Mouse (Mus musculus) G1E-ER4 (cell line): ENCODE data around the gene Slc6a8. TPM values are rescaled to one million over a fixed set of nuclear protein-coding genes. Genes with fewer than 3 reads are reported as not detected.

Source experiments
- GATA1 ChIP-seq: IDR thresholded peaks from one replicate; pipeline ENCODE4 v1.8.0; 2012; ENCODE audit warnings: low read length, inconsistent platforms
- polyA plus RNA-seq: library from polyadenylated mRNA; stranded (reverse); fragments of >175 nt; gene quantifications from 2 replicates; pipeline ENCODE4 v1.2.3, GENCODE M21; 2012

The Slc6a8 gene
- 4.1 and 4.5 TPM in 2 replicates for polyA plus RNA-seq

DNA sequence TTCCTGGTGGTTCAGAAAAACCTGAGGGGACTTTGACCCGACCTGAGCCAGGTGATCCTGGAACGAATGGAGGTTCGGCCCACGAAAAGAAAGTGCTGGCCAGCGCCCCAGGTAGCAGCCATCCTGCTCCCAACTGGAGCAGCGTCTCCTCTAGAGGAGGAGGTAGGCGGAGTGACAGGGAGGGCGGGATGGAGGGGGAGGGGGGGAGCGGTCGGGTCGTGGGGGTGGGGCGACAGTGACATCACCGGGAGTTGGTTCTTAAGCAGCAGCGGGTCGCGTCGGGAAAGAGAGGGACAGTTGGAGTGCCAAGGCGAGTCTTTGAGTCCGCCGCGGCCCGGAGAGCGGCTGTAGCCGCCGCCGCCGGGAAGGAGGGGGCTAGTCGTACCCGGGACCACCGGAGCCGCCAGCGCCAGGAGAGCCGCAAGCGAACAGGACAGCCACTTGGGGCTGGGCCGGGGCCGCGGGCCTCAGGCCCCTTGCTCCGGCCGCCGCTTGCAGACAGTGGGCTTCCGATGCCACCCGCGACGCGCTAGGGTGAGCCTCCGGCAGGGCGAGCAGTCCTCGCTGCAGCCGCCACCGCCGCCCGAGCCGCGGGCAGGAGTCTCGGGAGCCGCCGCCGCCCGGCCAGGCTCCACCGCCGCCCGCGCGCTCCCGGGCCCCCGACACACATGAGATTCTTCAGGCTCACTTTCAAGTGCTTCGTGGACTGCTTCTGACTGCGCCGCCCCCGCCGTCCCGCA, at the start of gene Slc6a8:
TSS of gene Slc6a8 (plus strand) at position 272 of the 740 bp plus-strand sequence.
- TF ChIP-seq GATA1 = no peak

DNA sequence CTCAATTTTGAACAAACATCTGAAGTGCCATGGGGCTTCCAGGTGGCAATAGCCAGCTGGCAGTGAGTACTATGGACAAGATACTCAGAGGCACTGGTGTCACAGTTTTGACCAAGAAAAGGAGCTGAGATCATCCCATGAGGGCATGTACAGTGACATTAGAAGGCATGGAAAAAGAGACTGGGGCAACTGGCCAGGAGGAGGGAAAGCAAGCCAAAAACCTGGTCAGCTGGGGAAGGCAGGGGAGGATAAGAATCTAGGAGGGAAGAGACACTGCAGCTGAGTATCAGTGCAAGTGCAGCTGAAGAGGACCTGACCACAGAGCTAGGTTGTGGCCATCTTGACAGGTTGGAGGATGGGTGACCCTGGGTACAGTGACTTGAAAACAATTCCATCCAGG, 46.0 kb upstream of the Slc6a8 start:
- no peak for TF ChIP-seq GATA1

DNA sequence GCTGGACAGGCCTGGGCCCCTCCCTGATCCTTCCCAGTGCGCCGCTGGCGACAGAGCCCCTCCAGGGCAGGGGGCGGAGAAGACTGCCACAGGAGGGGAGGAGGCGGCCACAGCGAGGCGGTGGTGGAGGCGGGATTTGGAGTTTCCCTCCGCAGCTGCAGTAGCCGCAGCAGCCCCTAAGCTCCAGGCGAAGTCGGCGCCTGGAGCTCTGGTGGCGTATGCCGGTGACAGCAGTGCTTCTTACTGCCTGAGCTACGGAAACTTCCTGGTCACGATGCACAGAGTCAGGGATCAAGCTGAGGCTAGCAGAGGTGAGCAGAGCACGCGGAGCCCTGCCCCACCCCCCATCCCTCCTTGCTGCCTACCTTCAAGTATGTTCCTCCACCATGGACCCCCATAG, 37.5 kb upstream of the Slc6a8 start:
- TF ChIP-seq GATA1 = no peak

DNA sequence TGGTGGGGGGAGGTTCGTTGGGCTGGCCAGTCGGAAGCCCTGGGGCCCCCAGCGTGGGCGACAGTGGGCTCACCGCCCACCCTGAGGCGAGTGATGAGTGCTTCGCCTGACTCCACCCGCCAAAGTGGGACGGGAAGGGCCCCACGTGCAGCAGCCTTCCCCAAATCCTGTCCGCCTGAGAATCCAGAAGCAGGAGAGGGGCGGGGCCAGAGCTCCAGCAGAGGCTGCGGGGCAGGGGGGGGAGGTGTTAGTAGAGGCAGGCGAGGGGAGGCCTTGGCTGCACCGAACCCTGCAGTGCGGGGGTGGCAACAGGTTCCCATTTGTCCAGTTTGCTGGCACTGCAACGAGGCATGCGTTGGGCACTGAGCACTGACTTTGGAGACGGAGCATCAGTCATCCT, 35.5 kb upstream of the Slc6a8 start:
- TF ChIP-seq GATA1 = no peak

DNA sequence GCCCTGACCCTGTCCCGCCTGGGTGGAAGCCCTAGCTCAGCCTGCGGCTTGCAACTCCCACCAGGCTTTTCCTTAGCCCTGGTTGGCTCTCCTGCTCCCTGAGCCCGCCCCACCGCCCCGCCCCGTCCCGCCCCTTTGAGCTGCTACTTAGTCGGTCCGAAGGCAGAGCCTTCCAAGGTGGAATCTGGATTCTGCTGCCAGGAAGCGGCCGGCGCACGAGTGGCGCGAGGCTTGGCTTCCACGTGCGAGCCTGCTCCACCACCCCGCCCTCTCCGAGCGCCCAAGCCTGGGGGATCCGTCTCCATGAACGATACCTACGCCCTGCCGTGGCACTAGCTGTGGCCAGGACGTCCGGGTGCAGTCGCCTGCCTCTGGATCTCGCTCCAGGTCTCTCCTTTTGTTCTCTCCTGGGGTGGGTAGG, 33.7 kb upstream of the Slc6a8 start, which contains the start of gene Dusp9:
TSS of gene Dusp9 (plus strand) at position 165 of the 421 bp plus-strand sequence.
- TF ChIP-seq GATA1 = no peak

DNA sequence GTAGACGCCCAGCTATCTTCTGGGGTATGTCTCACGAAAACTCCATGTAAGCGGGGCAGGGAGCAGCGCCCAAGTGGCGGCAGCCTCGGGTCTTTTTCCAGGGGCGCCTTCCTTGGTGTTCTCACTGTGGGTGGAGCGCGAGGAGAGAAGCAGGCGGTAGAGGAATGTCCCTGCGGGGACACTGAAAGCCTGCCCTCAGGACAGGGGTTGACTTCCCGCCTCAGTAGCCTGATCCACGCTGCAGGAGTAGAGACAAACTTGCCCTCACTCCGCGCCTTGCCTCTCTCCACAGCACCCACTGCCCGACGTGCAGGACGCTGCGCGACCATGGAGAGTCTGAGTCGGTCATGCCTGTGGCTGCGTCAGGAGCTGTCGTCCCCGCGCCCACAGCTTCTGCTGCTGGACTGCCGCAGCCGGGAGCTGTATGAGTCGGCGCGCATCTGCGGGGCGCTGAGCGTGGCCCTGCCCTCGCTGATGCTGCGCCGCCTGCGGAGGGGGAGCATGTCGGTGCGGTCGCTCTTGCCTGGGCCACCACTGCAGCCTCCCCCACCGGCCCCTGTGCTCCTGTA, 33.0 kb upstream of the Slc6a8 start:
- no peak for TF ChIP-seq GATA1

DNA sequence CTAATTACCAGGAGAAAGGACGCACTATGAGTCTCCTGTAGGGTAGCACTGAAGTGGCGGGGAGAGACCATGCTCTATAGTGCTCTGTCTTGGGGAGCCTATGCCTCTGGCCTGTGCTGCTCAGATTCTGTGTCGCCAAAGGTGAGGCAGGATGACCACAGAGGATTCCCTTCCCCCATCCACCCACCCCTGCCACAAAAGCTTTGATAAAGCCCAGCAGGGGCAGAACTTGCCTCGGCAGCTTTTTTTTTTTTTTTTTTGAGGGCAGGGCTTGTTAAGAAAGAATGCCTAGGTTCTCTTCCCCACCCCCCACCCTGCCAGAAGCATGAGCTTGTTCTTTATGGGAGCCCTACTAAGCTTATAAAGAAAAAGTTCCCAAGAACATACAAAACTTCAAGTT, 27.8 kb upstream of the Slc6a8 start:
- no peak for TF ChIP-seq GATA1

DNA sequence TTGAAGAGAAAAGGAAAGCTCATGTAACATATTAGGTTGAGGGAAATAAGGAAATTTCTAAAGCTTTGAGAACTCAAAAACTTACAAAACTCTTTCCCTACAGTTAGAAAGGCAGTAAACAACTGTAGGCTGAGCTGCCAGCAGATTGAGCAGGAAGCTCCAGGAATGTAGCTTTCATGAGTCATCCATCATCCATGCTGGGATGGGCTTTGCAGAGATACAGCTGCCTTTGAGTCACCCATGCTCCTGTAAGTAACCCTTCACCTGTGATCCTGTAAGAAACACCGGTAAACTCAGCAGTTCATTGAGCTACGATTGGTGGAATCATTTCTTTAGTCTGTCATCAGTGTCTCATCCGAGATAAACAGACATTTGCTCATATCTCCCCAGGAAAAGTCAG, 22.1 kb upstream of the Slc6a8 start:
- no peak for TF ChIP-seq GATA1

DNA sequence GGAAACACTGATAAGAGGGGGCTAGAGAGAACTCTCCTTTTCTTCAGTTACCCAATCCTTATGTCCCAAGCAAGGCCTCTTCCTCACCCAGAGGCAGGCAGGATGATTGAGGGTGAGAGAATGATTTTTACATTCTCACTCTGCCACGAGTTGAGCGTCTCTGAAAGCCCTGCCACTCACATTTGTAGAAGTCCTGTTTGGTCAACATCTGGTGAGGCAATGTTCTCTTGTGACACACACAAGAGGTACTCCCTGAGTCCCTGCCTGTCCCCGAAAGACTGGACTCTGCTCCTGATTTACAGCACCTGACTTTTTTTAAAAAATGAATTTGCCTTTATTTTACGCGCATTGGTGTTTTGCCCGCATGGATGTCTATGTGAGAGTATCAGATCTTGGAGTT, 19.6 kb upstream of the Slc6a8 start:
- TF ChIP-seq GATA1 = no peak

DNA sequence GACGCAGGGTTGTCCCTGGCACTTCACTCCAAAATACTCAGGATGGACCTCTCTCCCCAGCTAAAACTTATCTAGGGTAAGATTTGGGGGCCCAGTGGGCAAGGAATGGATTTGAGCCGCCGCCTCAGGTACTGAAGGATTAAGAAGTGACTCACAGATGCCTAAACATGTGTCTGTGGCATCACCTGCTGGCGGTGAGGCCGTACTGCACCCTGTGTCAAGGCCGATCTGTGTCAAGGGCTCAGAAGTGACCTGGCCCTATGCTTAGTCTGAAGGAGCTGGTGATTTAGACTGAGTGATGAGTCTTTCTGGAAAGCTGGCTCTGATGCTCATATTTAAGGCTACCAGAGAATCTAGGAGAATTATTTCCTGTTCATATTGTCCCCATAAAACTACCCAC, 18.8 kb upstream of the Slc6a8 start:
- no peak for TF ChIP-seq GATA1

DNA sequence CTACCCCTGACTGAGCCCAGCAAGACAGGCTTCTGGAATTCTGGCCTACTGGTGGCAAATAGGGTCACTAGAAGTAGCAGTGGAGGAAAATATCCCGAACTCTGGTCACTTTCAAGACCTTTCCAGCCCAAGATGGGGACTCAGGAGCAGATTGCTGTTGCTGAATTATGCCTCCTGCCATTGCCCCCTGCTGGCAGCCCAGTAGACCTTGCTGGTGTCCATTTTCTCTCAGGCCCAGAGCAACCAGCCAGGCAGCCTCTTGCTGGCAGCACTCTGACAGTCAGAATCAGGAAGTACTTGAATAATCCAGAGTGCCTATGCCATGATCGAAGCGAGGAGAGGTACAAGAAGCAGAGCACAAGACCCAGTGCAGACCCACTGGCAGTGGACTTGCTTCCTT, 17.4 kb upstream of the Slc6a8 start:
- TF ChIP-seq GATA1 = no peak

DNA sequence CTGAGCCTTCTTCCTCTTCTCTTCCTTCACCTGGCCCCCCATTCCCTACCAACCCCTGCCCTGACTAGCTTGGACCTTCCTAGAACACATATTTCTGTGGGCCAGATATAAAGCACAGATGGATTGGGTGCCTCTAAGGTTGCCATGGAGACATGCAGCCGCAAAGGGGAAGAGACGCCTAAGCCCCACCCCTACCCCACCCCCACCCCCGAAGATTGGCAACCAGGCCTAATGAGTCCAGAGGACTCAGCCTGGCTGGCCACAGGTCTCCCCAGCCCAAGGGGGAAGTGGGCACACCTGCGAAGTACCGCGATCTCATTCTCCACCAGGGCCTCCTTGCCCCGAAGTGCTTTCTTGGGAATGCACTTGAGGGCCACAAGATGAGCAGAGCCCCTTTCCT, 14.6 kb upstream of the Slc6a8 start:
- no peak for TF ChIP-seq GATA1

DNA sequence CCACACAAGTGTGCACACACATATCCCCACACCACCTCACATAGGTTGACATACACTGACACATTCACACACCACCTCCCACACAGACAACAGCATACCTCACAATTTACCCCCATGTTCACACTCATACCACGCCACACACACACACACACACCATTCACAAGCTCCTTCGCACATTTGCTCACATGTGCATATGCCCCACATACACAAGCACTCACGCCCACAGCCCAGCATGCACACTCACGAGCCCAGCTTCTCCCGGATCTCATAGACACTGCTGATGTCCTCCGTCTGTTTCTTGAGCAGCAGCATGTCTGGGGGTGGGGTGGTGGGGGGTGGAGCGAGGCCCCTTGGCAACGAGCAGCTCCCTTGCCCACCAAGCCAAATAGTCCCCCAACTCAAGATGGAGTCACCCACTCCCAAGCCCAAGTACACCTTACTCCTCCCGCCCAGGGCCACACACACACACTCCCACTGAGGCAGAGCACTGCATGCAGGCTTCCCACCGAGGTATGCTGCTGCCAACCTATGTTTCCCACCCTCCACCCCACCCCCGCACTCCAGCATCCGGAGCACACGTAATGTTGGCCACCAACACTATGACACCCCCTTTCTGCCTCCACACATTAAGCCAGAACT, 13.9 kb upstream of the Slc6a8 start:
- no peak for TF ChIP-seq GATA1

DNA sequence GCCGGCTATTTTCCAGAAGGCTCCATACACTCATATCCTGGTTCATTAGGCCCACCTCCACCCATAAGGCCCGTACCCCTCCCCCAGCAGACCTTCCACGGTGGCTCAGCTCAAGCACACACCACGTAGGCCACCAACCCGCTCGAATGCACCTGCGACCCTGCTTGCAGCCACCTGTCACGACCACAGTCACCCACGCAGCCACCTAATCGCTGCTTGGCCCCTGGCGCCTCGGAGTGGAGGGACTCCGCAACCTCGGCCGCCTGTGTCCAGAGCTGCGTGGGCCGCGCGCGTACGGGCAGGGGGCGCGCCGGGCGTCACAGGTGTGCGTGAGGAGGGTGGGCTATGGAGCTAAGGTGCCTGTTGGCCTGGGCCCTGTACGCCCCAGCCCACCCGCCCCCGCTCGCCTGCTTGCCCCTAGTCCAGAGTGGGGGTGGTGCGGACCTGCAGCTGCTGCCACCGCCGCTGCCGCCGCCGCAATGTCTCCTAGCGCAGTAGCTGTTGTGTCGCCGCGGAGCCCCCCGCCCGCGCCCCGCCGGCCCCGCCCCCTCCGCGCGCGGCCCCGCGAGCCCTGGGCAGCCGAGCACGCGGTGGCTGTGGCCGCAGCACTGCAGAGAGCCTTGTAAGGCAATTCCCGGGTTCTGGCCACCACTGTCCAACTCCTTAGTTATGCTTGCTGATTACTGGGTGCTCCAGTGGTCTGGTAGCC, 13.2 kb upstream of the Slc6a8 start, which contains the start of gene Pnck:
TSS of gene Pnck (minus strand) at position 543 of the 709 bp plus-strand sequence.
- no peak for TF ChIP-seq GATA1

DNA sequence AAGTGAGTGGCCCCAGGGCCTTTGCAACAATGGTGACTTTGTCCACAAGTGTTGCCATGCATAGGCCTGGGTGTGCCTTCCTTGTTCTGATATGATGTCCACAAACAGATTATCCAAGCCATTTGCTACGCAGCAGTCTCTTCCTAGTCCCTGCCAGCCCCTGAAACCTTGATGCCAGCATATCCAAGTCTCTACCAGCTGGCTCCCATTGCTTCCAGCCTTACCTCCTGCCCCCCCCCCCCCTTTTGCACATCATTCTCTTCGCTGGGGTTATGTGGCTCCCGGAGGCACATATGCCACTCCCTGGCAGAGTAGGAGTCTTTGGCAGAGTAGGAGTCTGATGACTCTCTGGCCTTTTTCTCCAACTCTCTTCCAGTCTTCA, 12.7 kb upstream of the Slc6a8 start:
- no peak for TF ChIP-seq GATA1

DNA sequence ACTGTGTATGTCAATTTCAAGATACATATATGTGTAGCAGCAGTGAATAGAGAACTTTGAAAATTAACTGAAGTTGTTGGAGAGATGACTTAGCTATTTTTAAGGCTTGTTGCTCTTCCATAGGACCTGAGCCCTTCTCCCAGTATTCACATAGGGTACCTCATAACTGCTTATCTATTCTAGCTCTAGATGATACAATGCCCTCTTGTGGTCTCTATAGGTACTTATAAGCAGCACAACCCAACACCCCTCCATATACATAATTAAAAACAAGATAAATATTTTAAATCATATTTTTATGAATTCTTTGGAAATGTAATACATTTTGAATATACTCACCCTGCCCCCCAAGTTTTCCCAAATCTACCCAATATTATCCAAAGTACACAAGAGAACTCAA, 9.8 kb upstream of the Slc6a8 start:
- no peak for TF ChIP-seq GATA1
